Mouse (Mus musculus): ENCODE measurements at regions not wholly inside any gene's neighbourhood (a gene's known extent, or its start where the extent isn't known, plus 50 kb on each side); places are given as distances from the start of the nearest gene placed in this dataset.
A peak's percentile ranks its signal among the peaks of the same experiment; 100 is the strongest.

GRCm38 (mm10) chr15:96878796-96879195, 177.0 kb downstream of the Slc38a4 start:
- peak; percentile 22 for DNase-seq

GRCm38 (mm10) chr15:96877931-96878330, 177.8 kb downstream of the Slc38a4 start:
- DNase-seq = no peak

GRCm38 (mm10) chr15:96877271-96877670, 177.7 kb upstream of the Slc38a2 start:
- no peak for DNase-seq

GRCm38 (mm10) chr15:96874145-96874544, 174.6 kb upstream of the Slc38a2 start:
- DNase-seq = peak; percentile 76

GRCm38 (mm10) chr15:96873562-96873961, 174.0 kb upstream of the Slc38a2 start:
- peak; percentile 31 for DNase-seq

GRCm38 (mm10) chr15:96873126-96873525, 173.6 kb upstream of the Slc38a2 start:
- no peak for DNase-seq

- no peak for DNase-seq
Measured at GRCm38 (mm10) chr15:96867701-96868100, 168.2 kb upstream of the Slc38a2 start.

GRCm38 (mm10) chr15:96865932-96866331, 166.4 kb upstream of the Slc38a2 start:
- DNase-seq = no peak

GRCm38 (mm10) chr15:96857709-96858108, 158.2 kb upstream of the Slc38a2 start:
- no peak for DNase-seq

GRCm38 (mm10) chr15:96851970-96852768, 152.6 kb upstream of the Slc38a2 start:
- no peak for DNase-seq

- DNase-seq = peak; percentile 11
Measured at GRCm38 (mm10) chr15:96848150-96848549, 148.6 kb upstream of the Slc38a2 start.

- DNase-seq = no peak
Measured at GRCm38 (mm10) chr15:96845221-96845620, 145.7 kb upstream of the Slc38a2 start.

GRCm38 (mm10) chr15:96844290-96844689, 144.8 kb upstream of the Slc38a2 start:
- DNase-seq = no peak

GRCm38 (mm10) chr15:96843589-96843988, 144.1 kb upstream of the Slc38a2 start:
- no peak for DNase-seq

GRCm38 (mm10) chr15:96842881-96843280, 143.4 kb upstream of the Slc38a2 start:
- DNase-seq = no peak

GRCm38 (mm10) chr15:96836670-96837069, 137.1 kb upstream of the Slc38a2 start:
- no peak for DNase-seq

GRCm38 (mm10) chr15:96834862-96835261, 135.3 kb upstream of the Slc38a2 start:
- DNase-seq = no peak

GRCm38 (mm10) chr15:96834162-96834843, 134.8 kb upstream of the Slc38a2 start:
- no peak for DNase-seq

- DNase-seq = no peak
Measured at GRCm38 (mm10) chr15:96832389-96832788, 132.9 kb upstream of the Slc38a2 start.

GRCm38 (mm10) chr15:96831256-96831655, 131.7 kb upstream of the Slc38a2 start:
- DNase-seq = no peak

GRCm38 (mm10) chr15:96830578-96830977, 131.0 kb upstream of the Slc38a2 start:
- DNase-seq = no peak

- no peak for DNase-seq
Measured at GRCm38 (mm10) chr15:96829941-96830340, 130.4 kb upstream of the Slc38a2 start.

- DNase-seq = no peak
Measured at GRCm38 (mm10) chr15:96828681-96829080, 129.2 kb upstream of the Slc38a2 start.

GRCm38 (mm10) chr15:96827931-96828330, 128.4 kb upstream of the Slc38a2 start:
- DNase-seq = no peak

All from kidney, postnatal 14 days (tissue).